Mouse (Mus musculus): Measurements from ENCODE around the gene Rab38. TPM values are rescaled to one million over a fixed set of nuclear protein-coding genes. Genes with fewer than 3 reads are reported as not detected.

The Rab38 gene
- polyA plus RNA-seq, 1 experiment from 2014 or later = 1.7 TPM

- no peaks in the 10 kb centered on the region for H3K36me3 ChIP-seq
Observed at GRCm38 (mm10) chr7:88536127-88536531, 106.1 kb downstream of the Rab38 start.

GRCm38 (mm10) chr7:88536743-88537142 lies 106.7 kb downstream of the Rab38 start:
- WGBS = 68% methylated on average over 3 of the region's 3 CpGs
- no peaks in the 10 kb centered on the region for H3K9me3 ChIP-seq
- H3K36me3 ChIP-seq = no peaks in the 10 kb centered on the region
- no peak overlapping the region for H3K4me3 ChIP-seq
- no peaks in the 10 kb centered on the region for H3K4me1 ChIP-seq
- H3K27me3 ChIP-seq = no peaks in the 10 kb centered on the region
- no peak overlapping the region for H3K9ac ChIP-seq (replicated peaks)
- no peak overlapping the region for H3K4me2 ChIP-seq (replicated peaks)
- no peak for ATAC-seq (ENCODE audit: low FRiP score, low read depth)
- no peak overlapping the region for H3K27ac ChIP-seq (replicated peaks)

More at GRCm38 (mm10) chr7:88536127-88536531, 106.1 kb downstream of the Rab38 start:
- Histone ChIP-seq H3K4me1 (no peaks in the 10 kb centered on the region), H3K27ac (replicated peaks) (no peak overlapping the region), H3K9ac (replicated peaks) (no peak overlapping the region), H3K9me3 (no peaks in the 10 kb centered on the region), H3K4me3 (no peak overlapping the region), H3K4me2 (replicated peaks) (no peak overlapping the region), H3K27me3 (no peaks in the 10 kb centered on the region)
- peak; percentile 81 for ATAC-seq (ENCODE audit: low FRiP score, low read depth)

Other genes starting within 250 kb of the Rab38 start
- gene Ctsc, start 152.2 kb upstream of the Rab38 start, polyA plus RNA-seq (2016; fragmentation: Nextera tagmentation; extraction: Ambion mirVana) = 17.4 and 18.5 TPM in 2 replicates

Measured in midbrain, embryonic 12.5 days (tissue).